Mouse (Mus musculus) liver, embryonic 14.5 days (tissue): Measurements from ENCODE around the gene Gjb1.

Experiments
- CTCF ChIP-seq: IDR thresholded peaks from 2 replicates; pipeline ENCODE4 v1.5.1; 2016; ENCODE audit warnings: antibody characterized with exemption, low read depth, control low read depth
- EP300 ChIP-seq: IDR thresholded peaks from 2 replicates; pipeline ENCODE4 v1.6.1; 2016; ENCODE audit warnings: antibody characterized with exemption, low read depth

- TF ChIP-seq CTCF (no peak), EP300 (no peak)
Observed at GRCm38 (mm10) chrX:101420700-101421095, 44.5 kb downstream of the Gjb1 start, which contains the start of gene Zmym3.
